Mouse (Mus musculus) ES-Bruce4 (cell line): ENCODE measurements around the gene Mrpl17.

Experiments used
- CTCF ChIP-seq: IDR thresholded peaks from one replicate; pipeline ENCODE4 v1.8.1; 2011; ENCODE audit warnings: low read depth, low read length
- EP300 ChIP-seq: IDR thresholded peaks from 2 replicates; pipeline ENCODE4 v1.6.1; 2011; ENCODE audit warnings: low read depth, low read length; ENCODE audit not compliant: insufficient read depth
- POLR2A ChIP-seq: IDR thresholded peaks from one replicate; pipeline ENCODE4 v1.8.1; 2011; ENCODE audit warnings: low read length; ENCODE audit not compliant: insufficient read depth

- TF ChIP-seq CTCF (no peak), POLR2A (no peak), EP300 (no peak)
Measured at GRCm38 (mm10) chr7:105803428-105803827, 7.5 kb downstream of the Mrpl17 start.
